Mouse (Mus musculus) hindbrain, embryonic 13.5 days (tissue): Measurements from ENCODE around the gene Kank1. TPM values are rescaled to one million over a fixed set of nuclear protein-coding genes. Genes with fewer than 3 reads are reported as not detected.

ENCODE experiments used
- ATAC-seq: fragments of 200-750 bp; cut with Nextera tagmentation; 2 replicates; pipeline ENCODE4 v1.8.0; 2017; ENCODE audit warnings: moderate TSS enrichment; ENCODE audit not compliant: low FRiP score
- H3K27ac ChIP-seq: fragments of 300-500 bp; sonication (generic); 2 replicates; pipeline ENCODE4 v1.5.1; 2015; ENCODE audit warnings: inconsistent platforms, mild to moderate bottlenecking, moderate library complexity
- H3K27me3 ChIP-seq: fragments of 300-500 bp; sonication (generic); 2 replicates; pipeline ENCODE4 v1.6.1; 2015; ENCODE audit warnings: mild to moderate bottlenecking, inconsistent platforms
- H3K36me3 ChIP-seq: fragments of 300-500 bp; sonication (generic); 2 replicates; pipeline ENCODE4 v1.6.1; 2015; ENCODE audit warnings: mild to moderate bottlenecking, inconsistent platforms
- H3K4me1 ChIP-seq: fragments of 300-500 bp; sonication (generic); replicated peaks from 2 replicates; pipeline ENCODE4 v1.6.1; 2015; ENCODE audit warnings: inconsistent platforms
- H3K4me2 ChIP-seq: fragments of 300-500 bp; sonication (generic); 2 replicates; pipeline ENCODE4 v1.6.1; 2015; ENCODE audit warnings: inconsistent platforms, mild to moderate bottlenecking, moderate library complexity
- H3K4me3 ChIP-seq: fragments of 300-500 bp; sonication (generic); 2 replicates; pipeline ENCODE4 v1.5.1; 2015; ENCODE audit warnings: mild to moderate bottlenecking, inconsistent platforms
- H3K9ac ChIP-seq: fragments of 300-500 bp; sonication (generic); 2 replicates; pipeline ENCODE4 v1.6.1; 2015; ENCODE audit warnings: mild to moderate bottlenecking, inconsistent platforms
- H3K9me3 ChIP-seq: fragments of 300-500 bp; sonication (generic); 2 replicates; pipeline ENCODE4 v1.6.1; 2016; ENCODE audit warnings: inconsistent platforms
- WGBS: fragments of 180-500 bp; shearing (Covaris S2); methylation state at CpG from one replicate; pipeline ENCODE4 v1.1.7; 2015; 5-methylcytosine and 5-hydroxymethylcytosine counted together
- polyA plus RNA-seq: library from polyadenylated mRNA; unstranded; fragments of >200 nt; fragmentation: Nextera tagmentation; extraction: Ambion mirVana; gene quantifications from 2 replicates; pipeline ENCODE4 v1.2.1, GENCODE M21; 2015

The Kank1 gene
- polyA plus RNA-seq, 1 experiment from 2014 or later: 10.2 TPM

GRCm38 (mm10) chr19:25400212-25400913 is 163.6 kb downstream of the Kank1 start:
- H3K27ac ChIP-seq: peak overlapping the region; percentile 64
- H3K27me3 ChIP-seq: peaks cover 3% of the 10 kb centered on the region
- peak; percentile 79 for ATAC-seq
- 22% methylated on average over 13 of the region's 13 CpGs for WGBS
- no peak overlapping the region for H3K9ac ChIP-seq
- H3K4me1 ChIP-seq: peaks cover 34% of the 10 kb centered on the region
- H3K36me3 ChIP-seq: no peaks in the 10 kb centered on the region
- no peak overlapping the region for H3K4me3 ChIP-seq
- H3K9me3 ChIP-seq: no peaks in the 10 kb centered on the region
- peak overlapping the region; percentile 39 for H3K4me2 ChIP-seq

- H3K9ac ChIP-seq: no peak overlapping the region
- H3K9me3 ChIP-seq: no peaks in the 10 kb centered on the region
- no peak overlapping the region for H3K4me3 ChIP-seq
- H3K4me2 ChIP-seq: no peak overlapping the region
- H3K27me3 ChIP-seq: peaks cover 11% of the 10 kb centered on the region
- peaks cover 41% of the 10 kb centered on the region for H3K4me1 ChIP-seq
- H3K27ac ChIP-seq: 0 out of 2 replicates have a peak overlapping the region, but pooled peaks have one; percentile 4
- H3K36me3 ChIP-seq: no peaks in the 10 kb centered on the region
- ATAC-seq: no peak
- 46% methylated on average over 8 of the region's 8 CpGs for WGBS
These were observed 164.7 kb downstream of the Kank1 start for GRCm38 (mm10) chr19:25401521-25401920.

GRCm38 (mm10) chr19:25404163-25404562 is 167.4 kb downstream of the Kank1 start:
- WGBS: 93% methylated on average over 4 of the region's 4 CpGs
- H3K36me3 ChIP-seq: no peaks in the 10 kb centered on the region
- peaks cover 47% of the 10 kb centered on the region for H3K4me1 ChIP-seq
- peaks cover 24% of the 10 kb centered on the region for H3K27me3 ChIP-seq
- no peak overlapping the region for H3K4me3 ChIP-seq
- no peak overlapping the region for H3K27ac ChIP-seq
- H3K9ac ChIP-seq: no peak overlapping the region
- H3K4me2 ChIP-seq: no peak overlapping the region
- H3K9me3 ChIP-seq: no peaks in the 10 kb centered on the region
- ATAC-seq: no peak

GRCm38 (mm10) chr19:25405987-25406386 is 169.2 kb downstream of the Kank1 start:
- peaks cover 15% of the 10 kb centered on the region for H3K36me3 ChIP-seq
- ATAC-seq: no peak
- 0 out of 2 replicates have a peak overlapping the region, but pooled peaks have one; percentile 67 for H3K9ac ChIP-seq
- WGBS: 27% methylated on average over 6 of the region's 6 CpGs
- H3K27ac ChIP-seq: no peak overlapping the region
- peaks cover 24% of the 10 kb centered on the region for H3K27me3 ChIP-seq
- H3K4me2 ChIP-seq: peak overlapping the region; percentile 86
- H3K4me1 ChIP-seq: peaks cover 30% of the 10 kb centered on the region
- no peak overlapping the region for H3K4me3 ChIP-seq
- no peaks in the 10 kb centered on the region for H3K9me3 ChIP-seq

- Histone ChIP-seq H3K4me1 (peaks cover 23% of the 10 kb centered on the region), H3K27ac (peak overlapping the region; percentile 44)
- WGBS: 1% methylated on average over 28 of the region's 28 CpGs
These were observed 169.9 kb downstream of the Kank1 start for GRCm38 (mm10) chr19:25406481-25407184.

GRCm38 (mm10) chr19:25407185-25407886 is 170.6 kb downstream of the Kank1 start:
- Histone ChIP-seq H3K36me3 (peaks cover 21% of the 10 kb centered on the region), H3K4me1 (peaks cover 18% of the 10 kb centered on the region), H3K27me3 (peaks cover 24% of the 10 kb centered on the region), H3K9ac (peak overlapping the region; percentile 67), H3K4me3 (peak overlapping the region; percentile 42), H3K4me2 (peak overlapping the region; percentile 86), H3K27ac (peak overlapping the region; percentile 44; the same call in 1 of the 2 replicates), H3K9me3 (no peaks in the 10 kb centered on the region)
- 31% methylated on average over 10 of the region's 10 CpGs for WGBS
- ATAC-seq: peak; percentile 43; the same call in 1 of the 2 replicates

More at GRCm38 (mm10) chr19:25406481-25407184, 169.9 kb downstream of the Kank1 start:
- peak overlapping the region; percentile 86 for H3K4me2 ChIP-seq
- H3K4me3 ChIP-seq: peak overlapping the region; percentile 42
- peaks cover 24% of the 10 kb centered on the region for H3K27me3 ChIP-seq
- peak overlapping the region; percentile 67 for H3K9ac ChIP-seq
- H3K36me3 ChIP-seq: peaks cover 21% of the 10 kb centered on the region
- no peaks in the 10 kb centered on the region for H3K9me3 ChIP-seq
- ATAC-seq: peak; percentile 82

- Histone ChIP-seq H3K36me3 (peaks cover 21% of the 10 kb centered on the region), H3K27ac (no peak overlapping the region), H3K4me2 (peak overlapping the region; percentile 86; the same call in 1 of the 2 replicates), H3K9me3 (no peaks in the 10 kb centered on the region), H3K4me3 (no peak overlapping the region), H3K4me1 (peaks cover 18% of the 10 kb centered on the region), H3K27me3 (peaks cover 24% of the 10 kb centered on the region), H3K9ac (no peak overlapping the region)
- no peak for ATAC-seq
- 49% methylated on average over 6 of the region's 6 CpGs for WGBS
These were observed 171.1 kb downstream of the Kank1 start for GRCm38 (mm10) chr19:25407887-25408236.

- Histone ChIP-seq H3K27ac (no peak overlapping the region), H3K4me1 (peaks cover 18% of the 10 kb centered on the region), H3K4me2 (no peak overlapping the region), H3K27me3 (peaks cover 21% of the 10 kb centered on the region; the same call in 1 of the 2 replicates), H3K4me3 (no peak overlapping the region), H3K36me3 (peaks cover 21% of the 10 kb centered on the region), H3K9me3 (no peaks in the 10 kb centered on the region), H3K9ac (no peak overlapping the region)
- no peak for ATAC-seq
- WGBS: 92% methylated on average over 9 of the region's 9 CpGs
These were observed 172.5 kb downstream of the Kank1 start for GRCm38 (mm10) chr19:25409239-25409638.

- H3K9ac ChIP-seq: no peak overlapping the region
- H3K4me2 ChIP-seq: no peak overlapping the region
- H3K4me1 ChIP-seq: peaks cover 13% of the 10 kb centered on the region
- ATAC-seq: no peak
- H3K4me3 ChIP-seq: no peak overlapping the region
- no peaks in the 10 kb centered on the region for H3K9me3 ChIP-seq
- H3K27me3 ChIP-seq: peaks cover 15% of the 10 kb centered on the region; the same call in 1 of the 2 replicates
- H3K36me3 ChIP-seq: peaks cover 21% of the 10 kb centered on the region
- no peak overlapping the region for H3K27ac ChIP-seq
- 88% methylated on average over 17 of the region's 17 CpGs for WGBS
These were observed 174.6 kb downstream of the Kank1 start for GRCm38 (mm10) chr19:25411353-25411752.

GRCm38 (mm10) chr19:25415448-25415847 is 178.7 kb downstream of the Kank1 start:
- 87% methylated on average over 5 of the region's 5 CpGs for WGBS

GRCm38 (mm10) chr19:25417671-25418070 is 180.9 kb downstream of the Kank1 start:
- Histone ChIP-seq H3K27me3 (no peaks in the 10 kb centered on the region), H3K9ac (no peak overlapping the region), H3K9me3 (no peaks in the 10 kb centered on the region), H3K36me3 (no peaks in the 10 kb centered on the region), H3K4me2 (no peak overlapping the region), H3K4me3 (no peak overlapping the region), H3K4me1 (no peaks in the 10 kb centered on the region), H3K27ac (no peak overlapping the region)
- ATAC-seq: no peak
- WGBS: 67% methylated on average over 3 of the region's 3 CpGs

More at GRCm38 (mm10) chr19:25415448-25415847, 178.7 kb downstream of the Kank1 start:
- no peak overlapping the region for H3K9ac ChIP-seq
- peaks cover 11% of the 10 kb centered on the region for H3K36me3 ChIP-seq
- H3K4me2 ChIP-seq: no peak overlapping the region
- no peak overlapping the region for H3K4me3 ChIP-seq
- H3K9me3 ChIP-seq: no peaks in the 10 kb centered on the region
- ATAC-seq: no peak
- H3K27ac ChIP-seq: no peak overlapping the region
- no peaks in the 10 kb centered on the region for H3K4me1 ChIP-seq
- no peaks in the 10 kb centered on the region for H3K27me3 ChIP-seq

GRCm38 (mm10) chr19:25419983-25420382 is 183.2 kb downstream of the Kank1 start:
- Histone ChIP-seq H3K36me3 (0 out of 2 replicates have a peak, but pooled peaks cover 4% of the 10 kb centered on the region), H3K4me1 (no peaks in the 10 kb centered on the region), H3K4me2 (no peak overlapping the region), H3K4me3 (no peak overlapping the region), H3K9ac (no peak overlapping the region), H3K9me3 (no peaks in the 10 kb centered on the region), H3K27me3 (no peaks in the 10 kb centered on the region), H3K27ac (no peak overlapping the region)
- 75% methylated on average over 8 of the region's 8 CpGs for WGBS
- no peak for ATAC-seq
